Mouse (Mus musculus) CH12.LX (cell line): ENCODE results near the gene Zcchc3.

Experiments used
- BHLHE40 ChIP-seq: IDR thresholded peaks from 2 replicates; pipeline ENCODE4 v1.6.1; 2011; ENCODE audit warnings: mild to moderate bottlenecking, low read depth, low read length, improper control_type of control experiment
- CTCF ChIP-seq, 2 experiments: IDR thresholded peaks in 1 of 2; conservative IDR thresholded peaks in 1 of 2; 2 replicates each; pipeline ENCODE4 v1.5.1; 2011 to 2012; ENCODE audit warnings: low read depth in 2 of 2, low read length in 2 of 2, improper control_type of control experiment in 1 of 2, inconsistent platforms in 1 of 2, mild to moderate bottlenecking in 1 of 2, moderate library complexity in 1 of 2
- HCFC1 ChIP-seq: IDR thresholded peaks from 2 replicates; pipeline ENCODE4 v1.6.1; 2012; ENCODE audit warnings: low read depth, mild to moderate bottlenecking, inconsistent platforms, low read length, improper control_type of control experiment
- POLR2A ChIP-seq: IDR thresholded peaks from 2 replicates; pipeline ENCODE4 v1.6.1; 2011; ENCODE audit warnings: low read depth, mild to moderate bottlenecking, improper control_type of control experiment, low read length
- ZKSCAN1 ChIP-seq: IDR thresholded peaks from 2 replicates; pipeline ENCODE4 v1.6.1; 2012; ENCODE audit warnings: low read depth, inconsistent platforms, low read length, improper control_type of control experiment, borderline replicate concordance
- ZNF384 ChIP-seq: IDR thresholded peaks from 2 replicates; pipeline ENCODE4 v1.6.1; 2012; ENCODE audit warnings: low read depth, low read length, improper control_type of control experiment, inconsistent platforms

GRCm38 (mm10) chr2:152363245-152364147 is 51.3 kb downstream of the Zcchc3 start:
- no peak for TF ChIP-seq POLR2A
- no peak for TF ChIP-seq ZNF384
- peak; percentile 80 for TF ChIP-seq BHLHE40
- TF ChIP-seq ZKSCAN1 = no peak
- peak; percentile 76 to 82 for TF ChIP-seq CTCF (conservative IDR thresholded peaks at IDR 0.05 in 1 of 2, IDR thresholded peaks at IDR 0.05 in 1 of 2; ENCODE audit: low read depth in 2 of 2, low read length in 2 of 2)
- no peak for TF ChIP-seq HCFC1
